Mouse (Mus musculus): ENCODE results near the gene Arhgef28. TPM values are rescaled to one million over a fixed set of nuclear protein-coding genes. Genes with fewer than 3 reads are reported as not detected.

Arhgef28 gene
- polyA plus RNA-seq (2016; fragmentation: Nextera tagmentation; extraction: Ambion mirVana): 5.7 and 5.9 TPM in 2 replicates

GRCm38 (mm10) chr13:98205771-98206545 is at the start of gene Arhgef28:
Gene Arhgef28, minus strand, starts transcription at chr13:98206439.
- H3K27ac ChIP-seq: peak within 1 kb of the TSS; percentile 90
- peaks cover 47% of the 10 kb centered on the region for H3K27me3 ChIP-seq (ENCODE audit: poor library complexity, severe bottlenecking)
- H3K4me3 ChIP-seq: peak within 1 kb of the TSS; percentile 72
- H3K4me1 ChIP-seq: peaks cover 31% of the 10 kb centered on the region
- no peaks in the 10 kb centered on the region for H3K36me3 ChIP-seq (replicated peaks)
- H3K9me3 ChIP-seq: no peaks in the 10 kb centered on the region
- WGBS: under 1% methylated on average over 57 of the region's 76 CpGs
- peak; percentile 75 for DNase-seq (ENCODE audit: extremely low spot score, low spot score)

GRCm38 (mm10) chr13:98254921-98255320 is 48.7 kb upstream of the Arhgef28 start:
- WGBS: 81% methylated on average over 9 of the region's 9 CpGs
- Histone ChIP-seq H3K27ac (no peak overlapping the region), H3K4me3 (no peak overlapping the region), H3K27me3 (ENCODE audit: poor library complexity, severe bottlenecking) (no peaks in the 10 kb centered on the region), H3K36me3 (replicated peaks) (peaks cover 98% of the 10 kb centered on the region), H3K9me3 (no peaks in the 10 kb centered on the region), H3K4me1 (no peaks in the 10 kb centered on the region)
- no peak for DNase-seq (ENCODE audit: extremely low spot score, low spot score)

- no peaks in the 10 kb centered on the region for H3K9me3 ChIP-seq
- H3K27ac ChIP-seq: no peak overlapping the region
- no peak for DNase-seq (ENCODE audit: extremely low spot score, low spot score)
- H3K27me3 ChIP-seq (ENCODE audit: poor library complexity, severe bottlenecking): no peaks in the 10 kb centered on the region
- H3K4me3 ChIP-seq: no peak overlapping the region
- no peaks in the 10 kb centered on the region for H3K4me1 ChIP-seq
- 93% methylated on average over 10 of the region's 10 CpGs for WGBS
- peaks cover 79% of the 10 kb centered on the region for H3K36me3 ChIP-seq (replicated peaks)
Observed at GRCm38 (mm10) chr13:98249594-98249993, 43.4 kb upstream of the Arhgef28 start.

- DNase-seq (ENCODE audit: extremely low spot score, low spot score): no peak
- Histone ChIP-seq H3K4me3 (no peak overlapping the region), H3K27ac (no peak overlapping the region), H3K36me3 (replicated peaks) (peaks cover 37% of the 10 kb centered on the region), H3K4me1 (no peaks in the 10 kb centered on the region), H3K27me3 (ENCODE audit: poor library complexity, severe bottlenecking) (no peaks in the 10 kb centered on the region), H3K9me3 (no peaks in the 10 kb centered on the region)
- WGBS: 84% methylated on average over 7 of the region's 7 CpGs
Observed at GRCm38 (mm10) chr13:98245386-98245785, 39.1 kb upstream of the Arhgef28 start.

GRCm38 (mm10) chr13:98244571-98245350 is 38.5 kb upstream of the Arhgef28 start:
- no peak overlapping the region for H3K27ac ChIP-seq
- no peaks in the 10 kb centered on the region for H3K27me3 ChIP-seq (ENCODE audit: poor library complexity, severe bottlenecking)
- H3K36me3 ChIP-seq (replicated peaks): peaks cover 31% of the 10 kb centered on the region
- DNase-seq (ENCODE audit: extremely low spot score, low spot score): no peak
- H3K9me3 ChIP-seq: no peaks in the 10 kb centered on the region
- H3K4me1 ChIP-seq: no peaks in the 10 kb centered on the region
- 81% methylated on average over 5 of the region's 5 CpGs for WGBS
- no peak overlapping the region for H3K4me3 ChIP-seq

GRCm38 (mm10) chr13:98241531-98242282 is 35.5 kb upstream of the Arhgef28 start:
- Histone ChIP-seq H3K9me3 (no peaks in the 10 kb centered on the region), H3K4me3 (no peak overlapping the region), H3K27me3 (ENCODE audit: poor library complexity, severe bottlenecking) (no peaks in the 10 kb centered on the region), H3K27ac (no peak overlapping the region), H3K4me1 (no peaks in the 10 kb centered on the region), H3K36me3 (replicated peaks) (peaks cover 3% of the 10 kb centered on the region; the same call in 1 of the 2 replicates)
- WGBS: 76% methylated on average over 9 of the region's 9 CpGs
- no peak for DNase-seq (ENCODE audit: extremely low spot score, low spot score)

GRCm38 (mm10) chr13:98239978-98240641 is 33.9 kb upstream of the Arhgef28 start:
- H3K4me3 ChIP-seq: no peak overlapping the region
- H3K36me3 ChIP-seq (replicated peaks): no peaks in the 10 kb centered on the region
- DNase-seq (ENCODE audit: extremely low spot score, low spot score): peak; percentile 65
- no peak overlapping the region for H3K27ac ChIP-seq
- no peaks in the 10 kb centered on the region for H3K4me1 ChIP-seq
- no peaks in the 10 kb centered on the region for H3K9me3 ChIP-seq
- WGBS: 24% methylated on average over 12 of the region's 12 CpGs
- no peaks in the 10 kb centered on the region for H3K27me3 ChIP-seq (ENCODE audit: poor library complexity, severe bottlenecking)

GRCm38 (mm10) chr13:98235451-98235850 is 29.2 kb upstream of the Arhgef28 start:
- no peaks in the 10 kb centered on the region for H3K36me3 ChIP-seq (replicated peaks)
- no peak for DNase-seq (ENCODE audit: extremely low spot score, low spot score)
- WGBS: 82% methylated on average over 6 of the region's 6 CpGs

GRCm38 (mm10) chr13:98230511-98230910 is 24.3 kb upstream of the Arhgef28 start:
- Histone ChIP-seq H3K27me3 (ENCODE audit: poor library complexity, severe bottlenecking) (no peaks in the 10 kb centered on the region), H3K36me3 (replicated peaks) (no peaks in the 10 kb centered on the region), H3K4me1 (peaks cover 11% of the 10 kb centered on the region), H3K4me3 (no peak overlapping the region), H3K9me3 (no peaks in the 10 kb centered on the region), H3K27ac (no peak overlapping the region)
- DNase-seq (ENCODE audit: extremely low spot score, low spot score): no peak
- WGBS: 95% methylated on average over 1 of the region's 1 CpGs

More at GRCm38 (mm10) chr13:98235451-98235850, 29.2 kb upstream of the Arhgef28 start:
- Histone ChIP-seq H3K27ac (no peak overlapping the region), H3K9me3 (no peaks in the 10 kb centered on the region), H3K27me3 (ENCODE audit: poor library complexity, severe bottlenecking) (no peaks in the 10 kb centered on the region), H3K4me1 (no peaks in the 10 kb centered on the region), H3K4me3 (no peak overlapping the region)

- Histone ChIP-seq H3K4me3 (no peak overlapping the region), H3K9me3 (no peaks in the 10 kb centered on the region), H3K27ac (no peak overlapping the region), H3K36me3 (replicated peaks) (no peaks in the 10 kb centered on the region), H3K27me3 (ENCODE audit: poor library complexity, severe bottlenecking) (peaks cover 6% of the 10 kb centered on the region; the same call in 1 of the 2 replicates), H3K4me1 (peaks cover 16% of the 10 kb centered on the region)
- DNase-seq (ENCODE audit: extremely low spot score, low spot score): no peak
- WGBS: 84% methylated on average over 2 of the region's 2 CpGs
Observed at GRCm38 (mm10) chr13:98226225-98226624, 20.0 kb upstream of the Arhgef28 start.

- 38% methylated on average over 12 of the region's 12 CpGs for WGBS
- no peak overlapping the region for H3K4me3 ChIP-seq
- H3K27ac ChIP-seq: peak overlapping the region; percentile 51; the same call in 1 of the 2 replicates
- no peaks in the 10 kb centered on the region for H3K36me3 ChIP-seq (replicated peaks)
- H3K9me3 ChIP-seq: no peaks in the 10 kb centered on the region
- peak; percentile 43 for DNase-seq (ENCODE audit: extremely low spot score, low spot score)
- peaks cover 6% of the 10 kb centered on the region; the same call in 1 of the 2 replicates for H3K27me3 ChIP-seq (ENCODE audit: poor library complexity, severe bottlenecking)
- H3K4me1 ChIP-seq: peaks cover 5% of the 10 kb centered on the region; the same call in 1 of the 2 replicates
Observed at GRCm38 (mm10) chr13:98222848-98223247, 16.6 kb upstream of the Arhgef28 start.

GRCm38 (mm10) chr13:98210137-98210536 is 3.9 kb upstream of the Arhgef28 start:
- H3K4me3 ChIP-seq: no peak overlapping the region
- no peaks in the 10 kb centered on the region for H3K36me3 ChIP-seq (replicated peaks)
- no peak for DNase-seq (ENCODE audit: extremely low spot score, low spot score)
- peaks cover 18% of the 10 kb centered on the region for H3K4me1 ChIP-seq
- WGBS: 89% methylated on average over 7 of the region's 7 CpGs
- H3K27me3 ChIP-seq (ENCODE audit: poor library complexity, severe bottlenecking): peaks cover 30% of the 10 kb centered on the region
- H3K9me3 ChIP-seq: no peaks in the 10 kb centered on the region
- H3K27ac ChIP-seq: no peak overlapping the region
